Mouse (Mus musculus) cerebellum, adult 8-10 months (tissue): ENCODE data around the gene Ugt1a7c.
A peak's percentile ranks its signal among the peaks of the same experiment; 100 is the strongest.
"Not testable (repeated sequence)": the region's sequence is repeated elsewhere in the genome, so short reads cannot be mapped to it uniquely, and the experiment has no call there.

Experiments used
- DNase-seq: peaks from one replicate; pipeline ENCODE4 v3.0.0; 2022

Gene Ugt1a7c

DNA sequence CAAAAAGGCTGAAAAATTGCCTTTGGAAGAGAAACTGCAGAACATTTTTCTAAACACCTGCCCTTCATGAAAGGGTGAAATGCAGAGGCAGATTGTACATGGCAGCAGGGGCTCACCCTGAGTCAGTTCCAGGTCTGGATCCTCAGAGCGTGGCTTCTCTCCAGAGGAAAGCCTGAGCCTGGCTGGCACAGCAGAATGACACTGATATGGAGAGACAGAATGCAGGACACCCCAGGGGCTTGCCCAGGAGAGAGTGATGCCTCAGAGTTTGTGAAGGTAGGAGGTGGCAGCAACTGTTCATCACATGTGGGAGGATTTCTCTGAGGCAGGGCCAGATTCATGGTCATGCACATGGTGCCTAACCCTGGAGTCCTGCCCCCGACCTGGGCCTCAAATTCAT is 105.1 kb downstream of the Ugt1a7c start:
- peak; percentile 48 for DNase-seq

DNA sequence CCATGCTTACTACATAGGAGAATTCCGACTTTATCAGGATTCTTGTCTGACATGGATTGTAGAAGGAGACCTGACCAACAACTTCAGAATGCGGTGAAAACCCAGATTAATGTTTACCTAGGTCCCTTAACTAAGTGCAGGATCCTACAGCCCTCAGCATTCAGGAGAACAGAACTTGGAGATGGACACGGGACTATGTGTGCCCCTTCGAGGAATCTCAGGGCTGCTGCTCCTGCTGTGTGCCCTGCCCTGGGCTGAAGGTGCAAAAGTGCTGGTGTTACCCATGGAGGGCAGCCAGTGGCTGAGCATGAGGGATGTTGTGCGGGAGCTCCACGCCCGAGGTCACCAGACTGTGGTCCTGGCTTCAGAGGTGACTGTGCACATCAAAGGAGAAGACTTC is 105.6 kb downstream of the Ugt1a7c start, which contains the start of gene Ugt1a2:
Gene Ugt1a2 (plus strand): TSS at position 146 of the 400 bp plus-strand sequence.
- no peak for DNase-seq

- DNase-seq: peak; percentile 85
Measured at GRCm38 (mm10) chr1:88205294-88205922, 110.5 kb downstream of the Ugt1a7c start, which contains the start of gene Dnajb3. Gene Dnajb3 (minus strand): TSS chr1:88205782.

- no peak for DNase-seq
Measured at GRCm38 (mm10) chr1:88206843-88207479, 112.1 kb downstream of the Ugt1a7c start.

GRCm38 (mm10) chr1:88211812-88212211 is 117.0 kb downstream of the Ugt1a7c start, which contains the start of gene Ugt1a1:
Gene Ugt1a1 (plus strand): TSS chr1:88211959.
- no peak for DNase-seq

DNA sequence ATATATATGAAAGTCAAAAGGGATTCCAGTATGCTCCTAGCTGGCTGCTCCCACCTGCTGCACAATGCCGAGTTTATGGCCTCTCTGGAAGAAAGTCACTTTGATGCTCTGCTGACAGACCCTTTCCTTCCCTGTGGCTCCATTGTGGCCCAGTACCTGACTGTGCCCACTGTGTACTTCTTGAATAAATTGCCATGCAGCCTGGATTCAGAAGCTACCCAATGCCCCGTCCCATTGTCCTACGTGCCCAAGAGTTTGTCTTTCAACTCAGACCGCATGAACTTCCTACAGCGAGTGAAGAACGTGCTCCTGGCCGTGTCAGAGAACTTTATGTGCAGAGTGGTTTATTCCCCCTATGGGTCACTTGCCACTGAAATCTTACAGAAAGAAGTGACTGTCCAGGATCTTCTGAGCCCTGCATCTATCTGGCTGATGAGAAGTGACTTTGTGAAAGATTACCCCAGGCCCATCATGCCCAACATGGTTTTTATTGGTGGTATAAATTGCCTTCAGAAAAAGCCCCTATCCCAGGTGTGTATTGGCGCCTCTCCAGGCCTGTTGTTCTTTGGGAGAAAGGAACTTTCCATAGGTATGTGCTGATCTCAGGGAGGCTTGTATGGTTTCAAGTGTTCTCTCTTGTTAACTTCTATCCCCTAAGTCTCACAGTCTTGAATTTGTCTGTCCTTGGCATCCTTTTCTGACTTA is 117.6 kb downstream of the Ugt1a7c start:
- DNase-seq: no peak

GRCm38 (mm10) chr1:88213061-88213460 is 118.2 kb downstream of the Ugt1a7c start:
- no peak for DNase-seq

DNA sequence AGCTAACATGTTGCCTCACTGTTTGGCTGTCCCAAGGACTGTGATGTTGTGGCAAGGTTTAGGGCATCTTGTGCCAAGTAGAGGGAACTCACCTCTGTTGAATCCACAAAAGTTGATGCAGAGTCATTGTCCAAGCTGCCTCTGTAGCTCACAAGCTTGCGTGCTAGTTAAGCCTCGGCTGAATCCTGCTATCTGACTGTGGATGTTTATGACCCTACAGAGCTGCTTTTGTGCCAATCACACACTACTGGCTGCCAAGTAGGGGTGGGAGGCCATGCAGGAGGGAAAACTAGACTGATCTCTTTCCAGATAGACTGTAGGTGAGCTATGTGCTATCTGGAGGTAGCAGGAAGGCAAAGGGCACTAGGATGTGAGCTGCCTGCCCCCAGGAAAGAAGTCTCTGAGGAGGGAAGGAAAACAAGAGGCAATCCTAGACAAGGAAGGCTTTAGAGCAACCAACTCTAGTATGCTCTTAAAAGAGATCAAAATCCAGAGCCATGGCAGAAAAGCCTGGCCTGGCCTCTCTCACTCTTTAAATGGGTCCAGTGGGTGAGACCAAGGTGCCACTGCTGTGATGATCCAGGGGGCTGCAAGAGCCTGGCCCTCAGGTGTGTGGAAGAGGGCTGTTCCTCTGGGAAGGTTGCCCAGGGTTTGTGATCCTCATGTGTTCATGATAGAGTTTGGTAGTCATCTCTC is 119.1 kb downstream of the Ugt1a7c start:
- no peak for DNase-seq

DNA sequence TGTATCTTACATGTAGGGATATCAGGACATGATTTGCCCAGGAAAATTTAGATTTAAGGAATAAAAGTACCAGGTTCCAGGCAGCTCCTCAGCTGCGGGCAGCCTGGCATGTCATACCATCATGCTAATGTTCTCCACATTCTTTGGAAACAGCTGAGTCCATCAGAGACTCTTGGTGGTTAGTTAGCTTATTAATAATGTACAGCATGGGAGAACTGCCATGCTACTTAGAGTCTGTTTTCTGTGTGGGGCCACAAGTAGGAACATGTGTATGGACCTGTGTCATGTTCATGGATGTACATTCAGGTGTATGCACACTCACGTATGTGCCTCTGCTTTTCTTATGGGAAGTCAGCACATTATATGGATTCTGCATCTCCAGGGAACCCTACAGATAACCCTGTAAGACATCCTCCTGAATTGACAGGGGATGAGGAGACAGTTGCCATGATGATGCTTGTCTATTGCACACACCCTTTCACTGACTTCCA is 119.6 kb downstream of the Ugt1a7c start:
- no peak for DNase-seq

DNA sequence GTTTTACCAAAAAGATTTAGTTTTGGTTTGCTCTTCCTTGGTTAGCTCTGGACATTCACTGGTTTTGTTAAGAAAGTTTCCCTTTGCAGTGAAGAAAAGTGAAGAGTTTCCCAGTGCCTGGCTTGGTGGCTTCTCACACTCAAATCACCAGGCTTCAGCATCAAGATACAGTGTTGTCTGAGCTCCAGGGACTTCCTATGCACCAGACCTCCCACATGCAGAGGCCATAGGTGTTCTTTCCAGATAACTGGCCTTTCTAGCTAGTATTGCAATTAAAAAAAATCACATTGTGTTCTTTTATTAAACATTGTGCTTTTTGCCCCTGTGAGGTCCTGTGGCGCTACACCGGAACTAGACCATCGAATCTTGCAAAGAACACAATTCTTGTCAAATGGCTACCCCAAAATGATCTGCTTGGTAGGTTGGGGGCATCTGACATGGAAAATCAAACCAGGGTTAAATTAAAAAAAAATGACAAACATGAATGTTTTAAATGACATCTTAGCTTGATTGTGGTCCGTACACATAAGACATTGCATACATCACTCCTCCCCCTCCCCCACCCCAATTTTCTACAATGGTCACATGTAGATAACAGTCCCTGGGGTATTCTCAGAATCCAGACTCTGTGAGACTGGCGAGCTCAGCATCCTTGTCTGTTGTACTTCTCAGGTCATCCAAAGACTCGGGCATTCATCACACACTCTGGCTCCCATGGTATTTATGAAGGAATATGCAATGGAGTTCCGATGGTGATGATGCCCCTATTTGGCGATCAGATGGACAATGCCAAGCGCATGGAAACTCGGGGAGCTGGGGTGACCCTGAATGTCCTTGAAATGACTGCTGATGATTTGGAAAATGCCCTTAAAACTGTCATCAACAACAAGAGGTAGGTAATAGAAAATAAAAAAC is 120.9 kb downstream of the Ugt1a7c start:
- DNase-seq: no peak

- DNase-seq: no peak
Measured at GRCm38 (mm10) chr1:88216551-88216950, 121.7 kb downstream of the Ugt1a7c start.

DNA sequence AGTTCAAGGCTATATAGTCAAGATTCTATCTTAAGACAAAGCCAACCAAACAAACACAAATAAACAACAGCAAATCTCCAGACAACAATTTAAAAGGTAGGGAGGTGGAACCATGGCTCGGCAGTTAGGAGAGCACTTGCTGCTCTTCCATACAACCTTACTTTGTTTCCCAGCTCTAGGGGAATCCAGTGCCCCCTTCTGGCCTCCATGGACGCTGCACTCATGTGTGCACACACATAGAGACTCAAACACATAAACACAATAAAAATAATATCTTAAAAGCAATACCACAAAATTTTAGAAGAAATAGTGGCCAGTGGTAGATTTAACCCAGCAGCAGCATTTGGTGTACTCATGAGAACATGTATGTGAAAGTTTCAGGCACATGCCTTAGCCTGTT is 122.3 kb downstream of the Ugt1a7c start:
- DNase-seq: no peak

GRCm38 (mm10) chr1:88217576-88217975 is 122.7 kb downstream of the Ugt1a7c start:
- DNase-seq: no peak

DNA sequence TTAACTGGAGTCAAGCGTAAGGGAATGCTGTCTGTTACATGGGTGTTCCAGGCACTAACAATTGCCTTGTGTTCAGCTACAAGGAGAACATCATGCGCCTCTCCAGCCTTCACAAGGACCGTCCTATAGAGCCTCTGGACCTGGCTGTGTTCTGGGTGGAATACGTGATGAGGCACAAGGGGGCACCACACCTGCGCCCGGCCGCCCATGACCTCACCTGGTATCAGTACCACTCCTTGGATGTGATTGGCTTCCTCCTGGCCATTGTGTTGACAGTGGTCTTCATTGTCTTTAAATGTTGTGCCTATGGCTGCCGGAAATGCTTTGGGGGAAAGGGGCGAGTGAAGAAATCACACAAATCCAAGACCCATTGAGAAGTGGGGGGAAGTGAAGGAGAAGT is 123.2 kb downstream of the Ugt1a7c start:
- no peak for DNase-seq

GRCm38 (mm10) chr1:88218591-88218990 is 123.7 kb downstream of the Ugt1a7c start:
- DNase-seq: no peak

- DNase-seq: no peak
Measured at GRCm38 (mm10) chr1:88219054-88219453, 124.2 kb downstream of the Ugt1a7c start.

DNA sequence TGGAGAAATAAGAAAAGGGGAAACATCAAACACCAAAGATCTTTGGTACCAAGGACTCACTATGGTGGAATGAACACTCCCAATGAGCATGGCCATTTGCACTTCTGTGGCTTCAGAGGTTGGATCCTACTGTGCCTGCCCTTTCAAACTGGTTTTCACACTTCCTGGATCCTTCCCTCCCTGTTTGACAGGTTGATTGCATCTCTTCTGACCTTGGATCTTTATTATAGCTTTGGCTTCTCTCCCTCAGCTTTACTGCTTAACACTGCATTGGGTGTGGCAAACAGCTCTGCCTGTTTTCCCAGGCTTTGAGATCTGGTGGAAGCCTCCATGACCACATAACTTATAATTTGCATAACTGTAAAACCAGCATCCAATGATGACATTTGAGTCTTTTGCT is 125.5 kb downstream of the Ugt1a7c start:
- no peak for DNase-seq

DNA sequence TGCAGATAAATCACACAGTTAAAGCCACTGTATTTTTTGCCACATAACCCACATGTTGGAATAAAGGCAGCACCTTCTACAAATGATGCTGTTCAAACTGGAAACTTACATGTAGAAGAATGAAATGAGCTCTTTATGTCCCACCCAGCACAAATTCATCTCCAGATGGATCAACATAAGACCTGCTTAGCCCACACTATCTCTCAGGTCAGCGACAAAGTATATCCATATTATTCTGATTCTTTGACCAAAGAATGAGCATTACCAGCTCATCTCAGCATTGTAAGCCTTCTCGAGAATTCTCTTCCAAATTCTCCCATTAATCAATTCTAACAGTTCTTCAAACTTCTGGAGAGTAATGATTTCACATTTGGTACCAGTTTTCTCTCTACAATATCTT is 127.4 kb downstream of the Ugt1a7c start:
- DNase-seq: no peak

DNA sequence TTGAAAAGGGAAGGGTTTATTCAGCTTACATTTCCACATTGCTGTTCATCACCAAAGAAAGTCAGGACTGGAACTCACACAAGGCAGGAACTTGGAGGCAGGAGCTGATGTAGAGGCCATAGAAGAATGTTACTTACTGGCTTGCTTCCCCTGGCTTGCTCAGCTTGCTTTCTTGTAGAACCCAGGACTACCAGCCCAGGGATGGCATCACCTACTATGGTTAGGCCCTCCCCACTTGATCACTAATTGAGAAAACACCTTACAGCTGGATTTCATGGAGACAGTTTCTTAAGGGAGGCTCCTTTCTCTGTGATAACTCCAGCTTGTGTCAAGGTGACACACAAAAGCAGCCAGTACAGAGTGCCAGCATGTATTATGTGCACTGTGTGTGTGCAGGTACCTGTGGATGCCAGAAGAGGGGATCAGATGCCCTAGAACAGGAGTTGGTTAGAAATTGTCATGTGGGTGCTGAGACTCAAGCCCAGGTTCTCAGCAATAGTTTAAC is 128.2 kb downstream of the Ugt1a7c start:
- not testable (repeated sequence) for DNase-seq

GRCm38 (mm10) chr1:88223591-88223990 is 128.7 kb downstream of the Ugt1a7c start:
- no peak for DNase-seq

DNA sequence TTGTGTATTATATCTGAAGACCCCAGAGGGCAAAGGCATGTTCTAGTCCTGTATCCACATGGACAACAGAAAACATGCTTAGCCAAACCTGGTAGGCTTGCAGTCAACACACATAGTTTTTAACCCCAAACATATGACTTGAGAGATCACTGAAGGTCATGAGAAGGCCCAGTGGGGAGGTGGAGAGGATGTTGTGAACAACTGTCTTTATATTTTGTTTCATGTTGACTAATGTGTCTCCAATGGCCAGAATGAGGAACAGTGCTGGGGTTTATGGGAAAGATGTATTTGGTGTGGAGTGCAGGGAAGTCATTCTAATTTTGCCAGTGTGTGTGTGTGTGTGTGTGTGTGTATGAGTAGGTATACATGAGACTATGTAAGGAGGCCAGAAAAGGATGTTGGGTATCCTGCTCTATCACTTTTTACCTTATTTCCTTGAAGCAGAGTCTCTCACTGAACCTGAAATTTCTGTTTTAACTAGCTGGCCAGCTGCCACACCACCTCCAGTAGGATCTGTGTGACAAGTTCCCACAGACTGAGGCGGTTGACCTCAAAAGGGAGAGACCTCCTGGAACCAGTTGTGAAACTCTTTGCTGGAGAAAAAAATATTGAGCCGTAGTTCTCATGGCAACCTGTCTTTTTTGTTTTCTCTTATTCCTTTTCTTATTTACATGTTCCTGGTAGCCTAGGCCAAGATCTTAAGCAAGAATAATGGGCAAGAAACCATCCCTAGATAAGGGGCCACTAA is 129.3 kb downstream of the Ugt1a7c start:
- no peak for DNase-seq
